Mouse (Mus musculus) MEL (cell line): Measurements from ENCODE around the gene Serping1. TPM values are rescaled to one million over a fixed set of nuclear protein-coding genes. Genes with fewer than 3 reads are reported as not detected.

Experiments used
- DNase-seq: peaks from one replicate; pipeline ENCODE4 v3.0.0; 2011; ENCODE audit warnings: low read depth, low spot score
- H3K27ac ChIP-seq: 2 replicates; pipeline ENCODE4 v1.5.1; 2012; ENCODE audit warnings: low read depth, mild to moderate bottlenecking, control low read depth, low read length, moderate library complexity; ENCODE audit not compliant: control insufficient read depth
- H3K27me3 ChIP-seq, 2 experiments: fragments of 150-350 bp in 1 of 2; sonication (generic) in 1 of 2; 2 replicates each; pipeline ENCODE4 v1.6.1; 2012; ENCODE audit warnings: low read length in 2 of 2, mild to moderate bottlenecking in 2 of 2, improper control_type of control experiment in 1 of 2, moderate library complexity in 1 of 2; ENCODE audit not compliant: insufficient read depth in 2 of 2, control insufficient read depth in 1 of 2
- H3K36me3 ChIP-seq, 2 experiments: 2 replicates each; pipeline ENCODE4 v1.6.1; 2012 to 2014; ENCODE audit warnings: low read length in 2 of 2, improper control_type of control experiment in 1 of 2, inconsistent platforms in 1 of 2, mild to moderate bottlenecking in 1 of 2; ENCODE audit not compliant: insufficient read depth in 2 of 2, control insufficient read depth in 1 of 2
- H3K4me1 ChIP-seq, 2 experiments: fragments of 150-350 bp in 1 of 2; sonication (generic) in 1 of 2; 2 replicates each; pipeline ENCODE4 v1.6.1; 2012; ENCODE audit warnings: low read length in 2 of 2, improper control_type of control experiment in 1 of 2, mild to moderate bottlenecking in 1 of 2; ENCODE audit not compliant: insufficient read depth in 2 of 2, control insufficient read depth in 1 of 2
- H3K4me3 ChIP-seq, 2 experiments: fragments of 150-350 bp in 1 of 2; sonication (generic) in 1 of 2; 2 replicates each; pipeline ENCODE4 v1.5.1; 2012; ENCODE audit warnings: low read depth in 2 of 2, low read length in 2 of 2, mild to moderate bottlenecking in 2 of 2, moderate library complexity in 2 of 2, control low read depth in 1 of 2, improper control_type of control experiment in 1 of 2; ENCODE audit not compliant: control insufficient read depth in 1 of 2, insufficient read depth in 1 of 2
- H3K79me2 ChIP-seq: 2 replicates; pipeline ENCODE4 v1.6.1; 2012; ENCODE audit warnings: mild to moderate bottlenecking, low read length, moderate library complexity; ENCODE audit not compliant: control insufficient read depth, poor library complexity, insufficient read depth
- H3K9ac ChIP-seq: 2 replicates; pipeline ENCODE4 v1.6.1; 2012; ENCODE audit warnings: low read depth, mild to moderate bottlenecking, control low read depth, low read length, moderate library complexity; ENCODE audit not compliant: control insufficient read depth, poor library complexity, severe bottlenecking
- H3K9me3 ChIP-seq: fragments of 150-350 bp; sonication (generic); replicated peaks from 2 replicates; pipeline ENCODE4 v1.6.1; 2012; ENCODE audit warnings: mild to moderate bottlenecking, low read length, improper control_type of control experiment, moderate library complexity; ENCODE audit not compliant: insufficient read depth
- BHLHE40 ChIP-seq: IDR thresholded peaks from 2 replicates; pipeline ENCODE4 v1.6.1; 2012; ENCODE audit warnings: low read depth, mild to moderate bottlenecking, inconsistent platforms, low read length, improper control_type of control experiment, borderline replicate concordance
- CHD1 ChIP-seq: IDR thresholded peaks from 2 replicates; pipeline ENCODE4 v1.6.1; 2012; ENCODE audit warnings: low read depth, mild to moderate bottlenecking, inconsistent platforms, low read length, improper control_type of control experiment
- CHD2 ChIP-seq: IDR thresholded peaks from 2 replicates; pipeline ENCODE4 v1.6.1; 2011; ENCODE audit warnings: low read length, improper control_type of control experiment
- CTCF ChIP-seq, 3 experiments: IDR thresholded peaks in 2 of 3; conservative IDR thresholded peaks in 1 of 3; 2 replicates each; pipeline ENCODE4 v1.5.1; 2011 to 2012; ENCODE audit warnings: low read length in 3 of 3, low read depth in 2 of 3, mild to moderate bottlenecking in 2 of 3, improper control_type of control experiment in 1 of 3, inconsistent platforms in 1 of 3, mixed read lengths in 1 of 3, moderate library complexity in 1 of 3; ENCODE audit not compliant: control insufficient read depth in 1 of 3, insufficient read depth in 1 of 3, poor library complexity in 1 of 3, severe bottlenecking in 1 of 3
- ELF1 ChIP-seq: IDR thresholded peaks from 2 replicates; pipeline ENCODE4 v1.6.1; 2014; ENCODE audit warnings: low read depth, mild to moderate bottlenecking, inconsistent platforms, low read length, improper control_type of control experiment, moderate library complexity
- EP300 ChIP-seq, 2 experiments: IDR thresholded peaks; 2 replicates each; pipeline ENCODE4 v1.6.1; 2011; ENCODE audit warnings: improper control_type of control experiment in 2 of 2, low read length in 2 of 2, low read depth in 1 of 2, mild to moderate bottlenecking in 1 of 2
- JUND ChIP-seq: IDR thresholded peaks from 2 replicates; pipeline ENCODE4 v1.6.1; 2011; ENCODE audit warnings: low read depth, mild to moderate bottlenecking, improper control_type of control experiment, low read length
- MAX ChIP-seq: IDR thresholded peaks from 2 replicates; pipeline ENCODE4 v1.6.1; 2011; ENCODE audit warnings: low read length, improper control_type of control experiment
- MAZ ChIP-seq: IDR thresholded peaks from 2 replicates; pipeline ENCODE4 v1.6.1; 2012; ENCODE audit warnings: low read depth, mild to moderate bottlenecking, inconsistent platforms, low read length, improper control_type of control experiment
- MEF2A ChIP-seq: IDR thresholded peaks from 2 replicates; pipeline ENCODE4 v1.6.1; 2014; ENCODE audit warnings: low read depth, mild to moderate bottlenecking, inconsistent platforms, low read length, improper control_type of control experiment; ENCODE audit not compliant: poor library complexity, insufficient replicate concordance, severe bottlenecking; ENCODE audit errors: extremely low read depth
- MYB ChIP-seq: IDR thresholded peaks from 2 replicates; pipeline ENCODE4 v1.6.1; 2011; ENCODE audit warnings: mild to moderate bottlenecking, low read depth, low read length, improper control_type of control experiment
- MYC ChIP-seq: IDR thresholded peaks from 2 replicates; pipeline ENCODE4 v1.6.1; 2011; ENCODE audit warnings: low read depth, mild to moderate bottlenecking, low read length, improper control_type of control experiment, moderate library complexity
- NRF1 ChIP-seq: IDR thresholded peaks from 2 replicates; pipeline ENCODE4 v1.6.1; 2014; ENCODE audit warnings: low read depth, mild to moderate bottlenecking, inconsistent platforms, low read length, improper control_type of control experiment, moderate library complexity; ENCODE audit not compliant: poor library complexity, insufficient read depth, severe bottlenecking
- POLR2AphosphoS2 ChIP-seq: IDR thresholded peaks from 2 replicates; pipeline ENCODE4 v1.6.1; 2011; ENCODE audit warnings: low read length, improper control_type of control experiment
- POLR2AphosphoS5 ChIP-seq: IDR thresholded peaks from 2 replicates; pipeline ENCODE4 v1.6.1; 2012; ENCODE audit warnings: low read depth, borderline replicate concordance, mild to moderate bottlenecking, inconsistent platforms, low read length, moderate library complexity, mixed read lengths
- RAD21 ChIP-seq: IDR thresholded peaks from 2 replicates; pipeline ENCODE4 v1.6.1; 2011; ENCODE audit warnings: mild to moderate bottlenecking, low read depth, low read length, improper control_type of control experiment
- SMC3 ChIP-seq: IDR thresholded peaks from 2 replicates; pipeline ENCODE4 v1.6.1; 2011; ENCODE audit warnings: low read depth, low read length, improper control_type of control experiment
- TAL1 ChIP-seq: IDR thresholded peaks from 2 replicates; pipeline ENCODE4 v1.6.1; 2012; ENCODE audit warnings: mild to moderate bottlenecking, inconsistent platforms, low read length, moderate library complexity, mixed read lengths
- TBP ChIP-seq: IDR thresholded peaks from 2 replicates; pipeline ENCODE4 v1.8.0; 2011; ENCODE audit warnings: low read depth, low read length, improper control_type of control experiment
- USF1 ChIP-seq: IDR thresholded peaks from 2 replicates; pipeline ENCODE4 v1.6.1; 2014; ENCODE audit warnings: low read depth, mild to moderate bottlenecking, inconsistent platforms, low read length, improper control_type of control experiment, moderate library complexity
- USF2 ChIP-seq, 2 experiments: IDR thresholded peaks; 2 replicates each; pipeline ENCODE4 v1.6.1; 2011 to 2012; ENCODE audit warnings: improper control_type of control experiment in 2 of 2, low read length in 2 of 2, borderline replicate concordance in 1 of 2, inconsistent platforms in 1 of 2, low read depth in 1 of 2, mild to moderate bottlenecking in 1 of 2; ENCODE audit not compliant: insufficient read depth in 1 of 2
- ZC3H11A ChIP-seq: IDR thresholded peaks from 2 replicates; pipeline ENCODE4 v1.6.1; 2012; ENCODE audit warnings: low read depth, mild to moderate bottlenecking, inconsistent platforms, low read length, improper control_type of control experiment
- ZKSCAN1 ChIP-seq: IDR thresholded peaks from 2 replicates; pipeline ENCODE4 v1.6.1; 2012; ENCODE audit warnings: low read depth, mild to moderate bottlenecking, inconsistent platforms, low read length, improper control_type of control experiment, moderate library complexity
- ZNF384 ChIP-seq: IDR thresholded peaks from 2 replicates; pipeline ENCODE4 v1.6.1; 2012; ENCODE audit warnings: low read depth, mild to moderate bottlenecking, inconsistent platforms, low read length, improper control_type of control experiment
- polyA plus RNA-seq, 2 experiments: library from polyadenylated mRNA; stranded (reverse) in 1 of 2; unstranded in 1 of 2; fragments of >175 nt in 1 of 2; fragments of >200 nt in 1 of 2; gene quantifications; 2 replicates each; pipeline versions ENCODE4 v1.2.1 to v1.2.4; 2012; ENCODE audit warnings: low replicate concordance in 2 of 2, low read depth in 1 of 2; ENCODE audit not compliant: insufficient read length in 2 of 2, insufficient read depth in 1 of 2, missing spikeins in 1 of 2
- total RNA-seq: library from RNA; depleted of rRNA; stranded (reverse); fragments of 300-350 nt; gene quantifications from 2 replicates; pipeline ENCODE4 v1.2.3, GENCODE M21; 2012

Gene Serping1
- total and polyA plus RNA-seq, 3 experiments = not detected

DNA sequence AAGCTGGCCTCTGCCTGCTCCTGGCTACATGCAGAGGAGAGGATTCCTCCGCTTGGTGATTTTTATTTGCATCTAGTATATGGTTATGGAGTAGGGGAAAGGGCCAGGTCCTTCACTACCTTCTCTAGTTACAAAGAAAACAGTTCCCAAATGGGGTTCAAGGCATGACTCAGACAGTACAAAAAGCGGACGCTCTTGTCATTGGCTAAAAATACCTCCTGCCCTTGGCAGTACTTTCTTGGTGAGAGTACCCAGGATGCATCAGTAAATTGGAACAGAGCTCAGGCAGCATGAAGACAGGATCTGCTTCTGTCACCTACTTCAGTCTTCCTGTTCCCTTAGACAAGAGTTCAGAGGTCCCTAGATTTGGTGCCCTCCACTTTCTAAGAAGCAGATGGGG lies 44.6 kb upstream of the Serping1 start:
- no peaks in the 10 kb centered on the region for H3K27me3 ChIP-seq
- peaks cover 5 to 17% of the 10 kb centered on the region in 2 experiments; a peak in 2 of 4 replicates for H3K4me1 ChIP-seq

DNA sequence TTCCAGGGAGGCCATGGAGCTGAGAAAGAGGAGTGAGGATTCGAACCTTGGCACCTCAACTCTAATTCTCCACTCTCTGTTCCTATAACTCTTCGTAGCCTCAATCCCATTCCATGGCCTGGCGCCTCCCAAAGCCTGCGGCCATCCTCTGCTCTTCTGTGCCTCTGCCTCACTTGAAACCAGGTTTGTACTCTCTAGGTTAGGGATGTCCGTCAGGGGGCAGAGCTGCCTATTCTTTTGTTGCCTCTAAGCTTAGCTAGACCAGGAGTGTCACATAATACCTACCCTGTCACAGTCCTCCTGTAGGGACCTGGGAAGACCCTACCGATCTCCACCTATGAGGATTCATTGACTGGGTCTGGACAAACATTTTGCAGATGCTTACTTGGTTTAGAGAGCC lies 37.4 kb upstream of the Serping1 start:
- Histone ChIP-seq H3K4me3 (no peak overlapping the region), H3K9me3 (no peaks in the 10 kb centered on the region), H3K4me1 (peaks cover 4 to 15% of the 10 kb centered on the region in 2 experiments; a peak in 3 of 4 replicates)

More for the DNA sequence above, 44.6 kb upstream of the Serping1 start:
- TF ChIP-seq TBP (0 out of 2 replicates have a peak, but pooled peaks have one; percentile 46), JUND (no peak), MEF2A (peak; percentile 54; the same call in 1 of the 2 replicates)
- H3K9me3 ChIP-seq = no peaks in the 10 kb centered on the region
- H3K9ac ChIP-seq = no peak overlapping the region
- DNase-seq = peak; percentile 75
- no peak overlapping the region for H3K4me3 ChIP-seq
- no peak overlapping the region for H3K27ac ChIP-seq
- no peaks in the 10 kb centered on the region for H3K79me2 ChIP-seq
- H3K36me3 ChIP-seq = peaks cover 0 to 2% of the 10 kb centered on the region in 2 experiments; a peak in 1 of 4 replicates

DNA sequence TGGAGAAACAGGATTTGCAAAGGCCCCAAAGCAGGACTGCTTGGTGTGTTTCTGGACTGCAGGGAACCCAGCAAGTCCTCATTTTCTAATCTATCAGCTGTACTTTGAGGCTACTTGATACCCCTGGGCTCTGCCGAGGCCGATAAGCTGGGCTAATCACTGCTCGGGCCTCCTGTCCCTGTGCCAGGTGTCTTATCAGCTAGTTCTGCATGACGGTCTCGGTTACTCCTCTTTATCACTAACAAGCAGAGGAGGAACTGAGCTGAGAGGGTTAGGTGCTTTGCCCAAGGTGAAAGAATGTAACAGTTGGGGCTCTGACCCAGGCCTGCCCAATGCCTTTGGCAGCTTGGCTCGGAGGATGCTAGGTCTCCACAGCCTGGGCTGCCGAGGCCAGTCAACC lies 36.6 kb upstream of the Serping1 start:
- Histone ChIP-seq H3K4me3 (peak overlapping the region in 1 of 2 experiments; percentile 3; a peak in 1 of 4 replicates), H3K27me3 (no peaks in the 10 kb centered on the region), H3K9ac (no peak overlapping the region), H3K79me2 (no peaks in the 10 kb centered on the region), H3K9me3 (no peaks in the 10 kb centered on the region), H3K4me1 (peaks cover 4 to 15% of the 10 kb centered on the region in 2 experiments; a peak in 3 of 4 replicates), H3K27ac (peak overlapping the region; percentile 81), H3K36me3 (peaks cover 0 to 15% of the 10 kb centered on the region in 2 experiments; a peak in 2 of 4 replicates)
- peak; percentile 96 for DNase-seq
- TF ChIP-seq POLR2AphosphoS2 = peak; percentile 86
- TF ChIP-seq CHD1 = no peak
- no peak for TF ChIP-seq USF1
- no peak for TF ChIP-seq ZKSCAN1
- no peak for TF ChIP-seq POLR2AphosphoS5
- no peak for TF ChIP-seq SMC3
- TF ChIP-seq TBP = no peak
- TF ChIP-seq EP300 (IDR thresholded peaks at IDR 0.05; ENCODE audit: low read depth in 1 of 2, low read length in 2 of 2) = peak; percentile 100
- TF ChIP-seq CHD2 = no peak
- TF ChIP-seq NRF1 = no peak
- TF ChIP-seq ZNF384 = peak; percentile 27; the same call in 1 of the 2 replicates
- no peak for TF ChIP-seq USF2 (IDR thresholded peaks at IDR 0.05; ENCODE audit: borderline replicate concordance in 1 of 2, insufficient read depth in 1 of 2, low read depth in 1 of 2, low read length in 2 of 2)
- TF ChIP-seq MAZ = peak; percentile 76; the same call in 1 of the 2 replicates
- no peak for TF ChIP-seq RAD21
- peak; percentile 83 for TF ChIP-seq BHLHE40
- no peak for TF ChIP-seq ZC3H11A
- peak; percentile 59 for TF ChIP-seq MYC
- peak; percentile 33; the same call in 1 of the 2 replicates for TF ChIP-seq ELF1

More for the DNA sequence above, 37.4 kb upstream of the Serping1 start:
- Histone ChIP-seq H3K9ac (no peak overlapping the region), H3K79me2 (no peaks in the 10 kb centered on the region), H3K27me3 (no peaks in the 10 kb centered on the region)
- TF ChIP-seq MAZ (no peak), MAX (no peak), NRF1 (no peak), MYB (no peak), CHD2 (no peak), MEF2A (no peak), CTCF (IDR thresholded peaks at IDR 0.05 in 2 of 3, conservative IDR thresholded peaks at IDR 0.05 in 1 of 3; ENCODE audit: control insufficient read depth in 1 of 3, insufficient read depth in 1 of 3, low read depth in 2 of 3, low read length in 3 of 3, poor library complexity in 1 of 3, severe bottlenecking in 1 of 3) (no peak), SMC3 (no peak), ZC3H11A (no peak), USF1 (no peak), TAL1 (no peak), ZNF384 (no peak)
- TF ChIP-seq, all 39 proteins: peak for 0
- DNase-seq = no peak
- Histone ChIP-seq H3K27ac (peak overlapping the region; percentile 67), H3K36me3 (peaks cover 0 to 15% of the 10 kb centered on the region in 2 experiments; a peak in 2 of 4 replicates)
